Mouse (Mus musculus) neutrophil, adult 83 days (primary cell): Measurements from ENCODE around the gene Blnk. TPM values are rescaled to one million over a fixed set of nuclear protein-coding genes. Genes with fewer than 3 reads are reported as not detected.

ENCODE experiments used
- total RNA-seq, 2 experiments: library from RNA; stranded (reverse); gene quantifications; one replicate each; pipeline ENCODE4 v1.2.4; 2023

Blnk gene
- total RNA-seq: 1 to 10 TPM; 4.2 to 4.6 TPM

GRCm38 (mm10) chr19:40994057-40994585, at the start of gene Blnk:
Gene Blnk (minus strand): TSS chr19:40994535.

GRCm38 (mm10) chr19:41029219-41029618, 34.9 kb upstream of the Blnk start, which contains the start of gene Dntt:
Gene Dntt (plus strand): TSS chr19:41029275.

GRCm38 (mm10) chr19:40894519-40895392, 99.6 kb downstream of the Blnk start, which contains the start of gene Zfp518a:
Gene Zfp518a (plus strand): TSS chr19:40894705.

Other genes starting within 250 kb of the Blnk start
- under 1 TPM; 0.15 to 0.51 TPM for gene Cc2d2b, start 245.8 kb downstream of the Blnk start, total RNA-seq
- 1 to 10 TPM; 4.9 to 5.6 TPM for gene Ccnj, start 163.3 kb downstream of the Blnk start, total RNA-seq
- 10 to 100 TPM; 17.3 to 18.0 TPM for gene Zfp518a, start 99.8 kb downstream of the Blnk start, total RNA-seq
- gene Dntt, start 34.7 kb upstream of the Blnk start, total RNA-seq: 1 to 10 TPM in 1 of 2 experiments, under 1 TPM in 1; 0.75 to 3.2 TPM
- not detected for gene Opalin, start 82.6 kb upstream of the Blnk start, total RNA-seq
- under 1 TPM in 1 of 2 experiments, not detected in 1; 0.11 TPM for gene Tll2, start 212.3 kb upstream of the Blnk start, total RNA-seq